Mouse (Mus musculus) small intestine, adult 10 weeks (tissue): ENCODE measurements around the gene Mettl18. TPM values are rescaled to one million over a fixed set of nuclear protein-coding genes. Genes with fewer than 3 reads are reported as not detected.

Source experiments
- polyA plus RNA-seq: library from polyadenylated mRNA; stranded (reverse); fragments of 350-450 nt; fragmentation: Illumina TruSeq; extraction: RNeasy Lipid Tissue Mini Kit (QIAGEN cat#74804); gene quantifications from one replicate; pipeline ENCODE4 v1.2.3, GENCODE M21; 2014; ENCODE audit warnings: low replicate concordance

Mettl18 gene
- polyA plus RNA-seq, result 10.5 TPM

GRCm38 (mm10) chr1:163994721-163995608 lies at the start of gene Mettl18, which contains the start of gene BC055324:
TSS of gene Mettl18 (plus strand) at chr1:163994889.
TSS of gene BC055324 (minus strand) at chr1:163994796.

Other genes with a start within 250 kb of the Mettl18 start
- gene Kifap3, start 215.3 kb upstream of the Mettl18 start, polyA plus RNA-seq, result 13.1 TPM
- 54.3 TPM for gene Scyl3, start 65.8 kb upstream of the Mettl18 start, polyA plus RNA-seq
- gene BC055324, start 93 bp upstream of the Mettl18 start, polyA plus RNA-seq, result 4.1 TPM
- not detected for gene Sele, start 53.3 kb downstream of the Mettl18 start, polyA plus RNA-seq
- 6.7 TPM for gene Sell, start 67.1 kb downstream of the Mettl18 start, polyA plus RNA-seq
- 1.6 TPM for gene Selp, start 120.4 kb downstream of the Mettl18 start, polyA plus RNA-seq
- gene F5, start 156.9 kb downstream of the Mettl18 start, polyA plus RNA-seq, result 2.5 TPM